9 mouse cellular contexts compared by ENCODE assay signal in the genomic region with DNA sequence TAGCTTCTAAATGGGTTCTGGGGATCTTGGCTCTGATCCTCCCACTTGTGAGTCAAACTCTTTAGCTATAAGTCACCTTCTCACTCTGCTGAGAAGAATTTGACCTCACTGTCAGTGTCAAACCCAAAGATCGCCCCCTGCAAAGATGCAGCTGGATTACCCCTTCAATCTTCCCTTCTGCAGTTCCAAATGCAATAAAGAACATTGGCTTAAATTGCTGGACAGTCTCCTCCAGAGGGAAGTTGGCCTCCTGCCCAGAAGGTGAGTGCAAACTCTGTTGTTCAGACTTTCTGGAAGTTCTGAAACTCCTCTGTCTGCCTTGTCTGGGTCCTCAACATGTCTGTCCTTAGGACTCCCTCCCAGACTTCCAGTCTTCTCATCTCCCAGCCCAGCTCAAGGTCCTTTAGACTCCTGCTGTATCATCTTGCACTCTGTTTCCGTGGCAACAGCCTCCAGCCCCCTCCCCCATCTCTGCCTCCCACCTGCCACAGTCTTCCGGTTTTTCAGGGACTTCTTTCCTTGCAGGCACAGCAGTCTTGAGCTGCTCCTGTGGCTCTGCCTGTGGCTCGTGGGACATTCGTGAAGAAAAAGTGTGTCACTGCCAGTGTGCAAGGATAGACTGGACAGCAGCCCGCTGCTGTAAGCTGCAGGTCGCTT. TPM values are rescaled to one million over a fixed set of nuclear protein-coding genes. Genes with fewer than 3 reads are reported as not detected.
DNase-seq lines count a peak whose midpoint lies in the region; ATAC-seq and TF ChIP-seq lines count a peak whose summit lies in the region.
"Had no signal": no experiment of that assay in that cellular context is flagged by ENCODE, and none has a peak within 500 bp of the region (broad histone marks: within the 10 kb centered on the region; RNA-seq: fewer than 3 reads in every experiment).

No protein-coding gene starts in this region.

- 27% methylated on average over 7 of the region's 7 CpGs for WGBS in midbrain, embryonic 11.5 days

- H3K27me3 ChIP-seq in testis, adult 2 months (ENCODE audit: control insufficient read depth, insufficient read depth, low read length), result no peaks in the 10 kb centered on the region
- H3K27me3 ChIP-seq in midbrain, embryonic 11.5 days (ENCODE audit: control insufficient read depth, insufficient read depth, low read length), result no peaks in the 10 kb centered on the region

- TF ChIP-seq POLR2A in testis, adult 2 months (IDR thresholded peaks at IDR 0.05; ENCODE audit: control insufficient read depth, low read depth, low read length), result no peak

- DNase-seq in testis, postnatal 14 days (ENCODE audit: low spot score), result no peak
- peak; percentile 27 for DNase-seq in forelimb bud, embryonic 11.5 days (ENCODE audit: low read depth, low spot score)
- peak; percentile 87 for DNase-seq in midbrain, embryonic 11.5 days (ENCODE audit: low spot score, missing footprints)
- no peak for DNase-seq in gastrocnemius, adult 8-10 months (ENCODE audit: low spot score in 2 of 2)
- DNase-seq in thymus, postnatal 25 days, result no peak

- TF ChIP-seq CTCF in testis, adult 2 months (IDR thresholded peaks at IDR 0.05; ENCODE audit: control insufficient read depth, insufficient read depth, insufficient replicate concordance, low read depth, low read length), result no peak

- peaks cover 10% of the 10 kb centered on the region for H3K4me1 ChIP-seq in testis, adult 2 months (ENCODE audit: control insufficient read depth, insufficient read depth, low read length)
- H3K4me1 ChIP-seq in midbrain, embryonic 11.5 days (ENCODE audit: control insufficient read depth, insufficient read depth, low read length), result peaks cover 8% of the 10 kb centered on the region

- H3K4me2 ChIP-seq in midbrain, embryonic 11.5 days, result peak overlapping the region; percentile 24

- H3K9ac ChIP-seq in midbrain, embryonic 11.5 days (ENCODE audit: low read length), result 0 out of 2 replicates have a peak overlapping the region, but pooled peaks have one; percentile 12

- H3K4me3 ChIP-seq in testis, adult 2 months (ENCODE audit: control insufficient read depth, low read depth, low read length), result peak overlapping the region; percentile 26
- no peak overlapping the region for H3K4me3 ChIP-seq in midbrain, embryonic 11.5 days (ENCODE audit: low read depth, low read length)
- H3K4me3 ChIP-seq: myocyte had no signal

- ATAC-seq in midbrain, embryonic 11.5 days (ENCODE audit: low FRiP score), result peak; percentile 67; the same call in 1 of the 2 replicates
- no peak for ATAC-seq in megakaryocyte-erythroid progenitor cell, adult 5-6 weeks (replicated peaks; ENCODE audit: low FRiP score, low TSS enrichment, poor library complexity, severe bottlenecking)
- ATAC-seq in activated CD4-positive, CD25-positive, alpha-beta regulatory T cell, adult 4 months, result no peak

- H3K9me3 ChIP-seq in midbrain, embryonic 11.5 days (ENCODE audit: control insufficient read depth, low read length), result no peaks in the 10 kb centered on the region

- no peak overlapping the region for H3K27ac ChIP-seq in testis, adult 2 months (ENCODE audit: control insufficient read depth, insufficient read depth, low read depth, low read length)
- H3K27ac ChIP-seq in midbrain, embryonic 11.5 days (ENCODE audit: low read depth, low read length), result no peak overlapping the region

- H3K36me3 ChIP-seq in testis, adult 2 months (ENCODE audit: control insufficient read depth, insufficient read depth, low read length), result no peaks in the 10 kb centered on the region
- H3K36me3 ChIP-seq in midbrain, embryonic 11.5 days (ENCODE audit: control insufficient read depth, insufficient read depth, low read length), result no peaks in the 10 kb centered on the region

RNA-seq across cellular contexts. Expression of a gene that starts 1.3 kb away (rescaled TPM):
- polyA plus RNA-seq in testis, adult 2 months (2012; rRNA removed), result 3.7 and 6.3 TPM in 2 replicates
- polyA plus RNA-seq in midbrain, embryonic 11.5 days (2014; fragmentation: Nextera tagmentation; extraction: Ambion mirVana), result 0.15 TPM in 1 of 2 replicates, not detected in the other
- 1 to 10 TPM; 1.3 to 8.8 (median 3.2) TPM for total RNA-seq in gastrocnemius, adult 8-10 months (2022)
- total RNA-seq in megakaryocyte-erythroid progenitor cell, adult 5-6 weeks (2014; fragmentation: Nextera tagmentation), result not detected in 2 replicates
- not detected in 2 replicates for total RNA-seq in megakaryocyte-erythroid progenitor cell, adult 5-6 weeks (2017)
- polyA plus RNA-seq in activated CD4-positive, CD25-positive, alpha-beta regulatory T cell, adult 4 months (2017; shearing (Covaris generic)), result not detected
- polyA plus RNA-seq: myocyte had no signal

RNA-seq across cellular contexts. Expression of a gene that starts 8.7 kb away (rescaled TPM):
- polyA plus RNA-seq in testis, adult 2 months (2012; rRNA removed), result 0.06 and 0.44 TPM in 2 replicates
- 0.20 and 0.28 TPM in 2 replicates for polyA plus RNA-seq in midbrain, embryonic 11.5 days (2014; fragmentation: Nextera tagmentation; extraction: Ambion mirVana)
- not detected for total RNA-seq in gastrocnemius, adult 8-10 months (2022)
- 2.7 TPM in 1 of 2 replicates, not detected in the other for total RNA-seq in megakaryocyte-erythroid progenitor cell, adult 5-6 weeks (2014; fragmentation: Nextera tagmentation)
- total RNA-seq in megakaryocyte-erythroid progenitor cell, adult 5-6 weeks (2017), result not detected in 2 replicates
- polyA plus RNA-seq in activated CD4-positive, CD25-positive, alpha-beta regulatory T cell, adult 4 months (2017; shearing (Covaris generic)), result under 1 TPM in 1 of 2 experiments, not detected in 1; 0.43 TPM
- polyA plus RNA-seq: myocyte had no signal

RNA-seq across cellular contexts. Expression of a gene that starts 15.3 kb away (rescaled TPM):
- polyA plus RNA-seq in testis, adult 2 months (2012; rRNA removed), result 0.45 and 0.59 TPM in 2 replicates
- 5.4 and 6.8 TPM in 2 replicates for polyA plus RNA-seq in midbrain, embryonic 11.5 days (2014; fragmentation: Nextera tagmentation; extraction: Ambion mirVana)
- 1 to 10 TPM in 3 of 4 experiments, not detected in 1; 1.3 to 2.1 (median 2.1) TPM for total RNA-seq in gastrocnemius, adult 8-10 months (2022)
- total RNA-seq in megakaryocyte-erythroid progenitor cell, adult 5-6 weeks (2014; fragmentation: Nextera tagmentation), result 4.7 TPM in 1 of 2 replicates, not detected in the other
- 19.2 TPM in 1 of 2 replicates, not detected in the other for total RNA-seq in megakaryocyte-erythroid progenitor cell, adult 5-6 weeks (2017)
- polyA plus RNA-seq in activated CD4-positive, CD25-positive, alpha-beta regulatory T cell, adult 4 months (2017; shearing (Covaris generic)), result not detected

RNA-seq across cellular contexts. Expression of a gene that starts 19.2 kb away (rescaled TPM):
- 13.6 TPM in 2 replicates for polyA plus RNA-seq in testis, adult 2 months (2012; rRNA removed)
- 41.0 and 43.3 TPM in 2 replicates for polyA plus RNA-seq in midbrain, embryonic 11.5 days (2014; fragmentation: Nextera tagmentation; extraction: Ambion mirVana)
- 10 to 100 TPM; 19.5 to 22.7 (median 20.3) TPM for total RNA-seq in gastrocnemius, adult 8-10 months (2022)
- 14.3 and 16.1 TPM in 2 replicates for total RNA-seq in megakaryocyte-erythroid progenitor cell, adult 5-6 weeks (2014; fragmentation: Nextera tagmentation)
- total RNA-seq in megakaryocyte-erythroid progenitor cell, adult 5-6 weeks (2017), result 22.2 and 31.3 TPM in 2 replicates
- polyA plus RNA-seq in activated CD4-positive, CD25-positive, alpha-beta regulatory T cell, adult 4 months (2017; shearing (Covaris generic)), result 10 to 100 TPM; 24.9 to 27.7 TPM

RNA-seq across cellular contexts. Expression of a gene that starts 26.1 kb away (rescaled TPM):
- polyA plus RNA-seq in testis, adult 2 months (2012; rRNA removed), result 81.4 and 134 TPM in 2 replicates
- polyA plus RNA-seq in midbrain, embryonic 11.5 days (2014; fragmentation: Nextera tagmentation; extraction: Ambion mirVana), result 16.7 and 18.1 TPM in 2 replicates
- 1 to 10 TPM; 2.6 to 6.3 (median 3.8) TPM for total RNA-seq in gastrocnemius, adult 8-10 months (2022)
- total RNA-seq in megakaryocyte-erythroid progenitor cell, adult 5-6 weeks (2014; fragmentation: Nextera tagmentation), result 141 and 196 TPM in 2 replicates
- total RNA-seq in megakaryocyte-erythroid progenitor cell, adult 5-6 weeks (2017), result 49.2 and 49.8 TPM in 2 replicates
- 100 to 1,000 TPM; 184 to 205 TPM for polyA plus RNA-seq in activated CD4-positive, CD25-positive, alpha-beta regulatory T cell, adult 4 months (2017; shearing (Covaris generic))

Comparison
In these comparisons a context has a peak if more than half of its experiments do, and no peak if none do; other contexts are left out.
1. DNase-seq: peak in forelimb bud, embryonic 11.5 days (single experiment) and midbrain, embryonic 11.5 days (single experiment); none in testis, postnatal 14 days (single experiment), gastrocnemius, adult 8-10 months (0 of 2) and thymus, postnatal 25 days (single experiment).